Mouse (Mus musculus): Measurements from ENCODE around the gene Ccng2. TPM values are rescaled to one million over a fixed set of nuclear protein-coding genes. Genes with fewer than 3 reads are reported as not detected.
A peak's percentile ranks its signal among the peaks of the same experiment; 100 is the strongest.

The Ccng2 gene
- total RNA-seq, 2 experiments from 2014 or later, result 38.6 to 40.0 TPM

DNA sequence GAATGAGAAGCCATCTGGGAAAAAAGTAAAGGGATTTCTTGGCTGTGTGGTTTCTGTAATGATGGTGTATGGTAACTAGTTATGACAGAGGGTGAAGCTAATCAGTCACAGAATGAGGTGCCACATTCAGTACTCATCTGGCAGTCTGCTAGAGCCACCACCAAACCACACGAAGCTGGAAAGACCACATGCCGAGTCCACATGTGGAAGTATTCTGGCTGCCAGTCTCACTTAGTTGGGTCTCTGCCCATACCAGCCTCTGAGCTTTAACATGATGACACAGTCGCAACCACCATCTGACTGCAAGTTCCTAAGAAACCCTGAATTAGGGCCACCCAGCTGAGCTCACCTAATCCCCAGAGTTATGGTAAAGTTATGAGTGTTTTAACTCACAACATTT, 6.1 kb upstream of the Ccng2 start:
- no peak for DNase-seq (ENCODE audit: low spot score in 2 of 2)

DNA sequence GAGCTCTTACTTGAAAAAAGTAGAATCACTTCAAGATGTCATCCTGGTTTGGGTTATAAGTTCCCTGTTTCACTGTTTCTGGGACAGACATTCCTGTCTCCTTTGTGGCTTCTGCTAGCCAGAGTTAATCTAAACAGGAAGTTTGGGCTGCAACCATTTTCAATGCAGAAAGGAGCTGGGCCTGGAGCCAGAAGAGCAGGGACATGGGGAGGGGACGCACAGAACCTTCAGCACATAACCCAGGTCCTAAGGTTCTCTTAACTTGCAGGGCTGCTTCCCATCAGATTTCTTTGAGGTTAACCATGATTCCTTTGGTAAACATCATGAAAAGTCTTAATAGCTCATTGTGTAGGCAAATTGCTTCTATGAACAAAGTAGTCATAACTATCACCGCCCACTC, 4.3 kb upstream of the Ccng2 start:
- DNase-seq (ENCODE audit: low spot score in 2 of 2), result no peak

DNA sequence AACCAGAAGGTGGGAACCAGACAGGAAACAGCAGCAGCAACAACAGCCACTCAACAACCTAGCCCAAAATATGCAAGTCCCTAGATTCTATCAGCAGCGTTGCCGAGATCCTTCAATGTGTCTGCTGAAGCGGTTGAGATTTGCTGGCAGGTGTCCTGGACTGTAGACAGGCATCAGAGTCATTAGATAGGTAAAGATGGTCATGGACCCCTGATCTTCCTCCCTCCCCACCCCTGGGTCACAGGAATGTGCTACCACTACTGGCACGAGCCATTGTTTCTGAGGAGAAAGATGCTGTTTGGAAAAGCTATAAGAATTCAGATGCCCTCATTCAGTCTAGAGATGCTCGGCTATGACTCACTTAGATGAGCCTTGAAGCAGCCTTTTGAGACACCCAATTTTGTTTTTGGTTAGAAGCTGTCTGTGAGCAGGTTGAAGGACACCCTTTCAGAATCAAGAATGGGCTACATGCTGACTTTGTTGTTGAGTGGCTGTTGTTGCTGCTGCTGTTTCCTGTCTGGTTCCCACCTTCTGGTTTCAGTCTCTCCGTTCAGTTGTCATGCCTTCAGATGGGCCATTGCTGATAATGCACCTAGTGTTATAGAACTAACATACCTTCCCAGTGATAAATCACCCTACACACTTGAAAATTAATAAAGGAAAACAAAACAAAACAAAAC, 3.5 kb upstream of the Ccng2 start:
- no peak for DNase-seq (ENCODE audit: low spot score in 2 of 2)

DNA sequence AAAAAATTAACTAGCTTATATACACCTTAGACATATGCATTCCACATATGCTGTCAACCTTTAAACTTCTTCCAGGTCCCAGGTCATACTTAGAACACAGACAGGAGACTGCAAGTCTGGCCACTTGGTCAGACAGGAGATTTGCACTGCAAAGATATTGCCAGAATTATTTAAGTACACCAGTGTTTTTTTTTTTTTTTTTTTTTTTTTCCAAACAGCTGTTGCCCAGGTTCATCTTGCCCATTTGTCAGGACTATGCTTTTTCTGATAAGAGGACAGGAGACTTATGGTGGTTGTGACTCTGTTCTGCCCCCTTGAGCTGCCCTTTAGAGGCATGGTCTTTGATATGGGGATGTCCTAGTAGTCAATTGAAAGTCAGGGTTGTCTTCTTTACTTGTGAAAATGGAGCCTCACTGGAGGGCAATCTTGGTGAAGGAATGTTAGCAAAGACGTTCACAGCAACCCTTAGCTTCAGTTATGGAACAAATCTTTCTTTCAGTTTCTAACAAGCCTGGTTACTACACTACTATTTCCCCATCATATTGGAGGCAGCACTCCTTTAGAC, 2.8 kb upstream of the Ccng2 start:
- DNase-seq (ENCODE audit: low spot score in 2 of 2), result no peak

DNA sequence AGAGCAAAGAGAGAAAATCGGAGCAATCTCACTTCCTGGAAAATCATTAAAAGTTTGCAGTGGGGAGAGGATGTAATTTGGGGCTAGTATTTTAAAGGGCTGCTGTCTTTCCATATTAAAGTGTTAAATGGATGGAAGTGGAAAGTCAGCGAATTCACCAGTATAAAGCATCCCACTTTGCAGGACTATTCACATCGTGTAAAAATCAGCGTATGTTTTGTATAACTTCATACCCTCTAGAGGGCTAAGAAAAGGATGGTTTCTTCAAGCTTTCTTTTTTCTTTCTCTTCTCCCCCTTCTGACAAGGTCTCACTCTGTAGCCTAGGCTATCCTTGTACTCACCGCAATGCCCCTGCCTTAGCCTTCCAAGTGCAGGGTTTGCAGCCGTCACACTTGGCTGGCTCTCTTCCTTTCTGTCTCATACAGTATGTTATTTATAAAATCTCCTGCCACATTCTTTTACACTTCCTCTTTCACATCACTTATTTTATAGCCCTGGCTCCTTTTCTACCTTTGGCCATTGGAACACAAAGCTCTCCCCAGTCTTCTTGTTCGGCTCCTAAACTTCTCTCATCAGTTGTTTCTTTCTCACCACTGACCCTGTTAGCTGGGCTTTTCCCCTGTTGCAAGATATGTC, 1.8 kb upstream of the Ccng2 start:
- DNase-seq (ENCODE audit: low spot score in 2 of 2), result no peak

DNA sequence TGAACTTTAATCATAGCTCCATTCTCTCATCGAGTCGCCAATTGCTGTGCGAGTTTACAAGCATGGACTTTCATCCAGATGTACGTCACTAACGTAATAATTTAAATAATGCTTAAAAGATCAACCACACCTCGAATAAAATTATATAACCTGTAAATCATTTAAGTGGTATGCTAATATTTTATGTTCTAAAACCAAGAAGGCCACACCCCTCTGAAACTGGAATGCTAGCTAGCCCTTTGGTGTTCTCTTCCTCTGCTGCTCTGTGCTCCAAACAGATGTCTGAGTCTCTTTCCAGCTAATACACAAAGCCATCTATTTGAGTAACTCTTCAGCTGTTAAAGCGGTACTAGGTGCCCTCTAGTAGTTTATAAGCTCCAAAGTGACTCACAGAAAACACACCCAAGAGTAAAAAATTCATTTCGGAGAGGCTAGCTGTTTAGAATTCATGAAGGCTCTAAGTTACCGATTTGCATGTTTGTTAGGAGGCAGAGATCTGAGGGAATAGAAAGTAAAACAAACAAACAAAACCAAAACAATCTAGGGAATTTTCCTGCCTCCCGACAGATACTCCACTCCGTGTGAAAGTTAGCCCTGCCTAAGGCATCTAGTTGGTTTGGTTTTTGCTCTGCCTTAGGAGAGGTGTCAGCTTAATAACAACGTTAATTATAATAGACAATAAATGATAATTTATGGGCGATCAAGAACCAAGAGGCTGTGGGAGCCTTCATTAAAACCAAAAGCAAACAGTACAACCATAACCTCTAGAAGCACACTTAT, 1.1 kb upstream of the Ccng2 start:
- DNase-seq (ENCODE audit: low spot score in 2 of 2), result no peak

DNA sequence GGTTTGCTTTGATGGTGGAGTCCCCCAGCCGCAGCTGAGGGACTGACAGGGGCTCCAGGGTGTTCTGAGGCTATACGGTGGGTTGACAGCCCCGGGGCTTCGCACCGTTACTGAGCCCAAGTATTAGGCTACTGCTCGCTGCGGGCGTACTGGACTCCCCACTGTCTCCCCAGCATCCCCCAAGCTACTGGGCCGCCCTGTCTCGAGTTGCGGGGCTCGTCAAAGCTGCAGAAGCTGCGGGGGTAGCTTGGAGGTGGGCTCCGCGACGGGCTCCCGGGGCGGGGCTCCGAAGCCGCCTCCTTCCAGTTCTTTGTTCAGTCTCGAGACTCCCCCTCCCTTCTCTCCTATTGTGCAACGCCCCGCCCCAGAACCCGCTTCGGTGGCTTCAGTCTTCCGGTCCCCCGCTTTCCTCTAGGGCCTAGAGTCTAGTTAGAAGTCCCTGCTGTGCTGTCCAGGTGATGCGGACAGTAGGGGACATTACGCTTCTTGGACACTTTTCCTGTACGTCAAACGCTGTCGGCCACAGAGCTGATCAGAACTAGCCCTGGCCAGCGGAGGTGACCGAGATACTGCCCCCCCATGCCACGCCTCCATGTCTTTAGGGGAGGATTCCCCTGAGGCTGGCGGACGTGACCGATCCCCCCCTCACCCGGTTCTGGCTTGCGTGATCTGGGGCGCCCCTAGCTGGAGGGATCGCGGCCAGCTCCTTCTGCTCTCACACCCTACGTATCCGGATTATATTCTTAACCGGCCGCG, 972 bp downstream of the Ccng2 start:
- DNase-seq (ENCODE audit: low spot score in 2 of 2), result peak; percentile 70 to 73

DNA sequence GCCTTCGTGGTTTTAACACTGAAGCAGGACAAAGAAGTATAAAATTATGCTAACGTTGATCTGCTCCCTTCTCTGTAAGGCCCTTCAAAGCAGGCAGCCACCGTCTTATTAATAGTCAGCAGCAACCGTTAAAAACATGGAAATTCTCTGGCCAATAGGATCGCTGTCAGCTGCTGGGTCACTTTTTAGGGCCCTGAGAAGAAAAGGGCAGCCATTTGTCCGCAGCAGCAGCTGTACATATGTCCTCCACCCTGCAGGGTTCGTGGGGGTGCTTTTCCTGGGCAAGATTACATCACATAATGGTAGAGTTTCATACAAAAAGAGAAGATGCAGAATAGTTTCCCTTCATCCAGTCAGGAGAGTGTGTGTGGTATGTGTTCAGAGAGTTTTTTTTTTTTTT, 3.0 kb downstream of the Ccng2 start:
- DNase-seq (ENCODE audit: low spot score in 2 of 2), result no peak

DNA sequence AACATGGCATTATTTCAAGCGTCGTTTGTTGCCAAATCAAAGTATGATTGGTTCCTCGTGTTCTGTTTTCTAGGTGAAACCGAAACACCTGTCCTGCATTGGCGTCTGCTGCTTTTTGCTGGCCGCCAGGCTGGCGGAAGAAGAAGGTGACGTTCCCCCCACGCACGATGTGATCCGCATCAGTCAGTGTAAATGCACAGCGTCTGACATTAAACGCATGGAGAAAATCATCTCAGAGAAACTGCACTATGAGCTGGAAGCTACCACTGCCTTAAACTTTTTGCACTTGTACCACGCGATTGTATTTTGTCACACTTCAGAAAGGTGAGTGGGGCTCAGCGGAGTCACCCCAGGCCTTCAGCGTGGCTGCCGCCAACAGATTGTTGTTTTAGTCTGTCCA, 3.7 kb downstream of the Ccng2 start:
- no peak for DNase-seq (ENCODE audit: low spot score in 2 of 2)

DNA sequence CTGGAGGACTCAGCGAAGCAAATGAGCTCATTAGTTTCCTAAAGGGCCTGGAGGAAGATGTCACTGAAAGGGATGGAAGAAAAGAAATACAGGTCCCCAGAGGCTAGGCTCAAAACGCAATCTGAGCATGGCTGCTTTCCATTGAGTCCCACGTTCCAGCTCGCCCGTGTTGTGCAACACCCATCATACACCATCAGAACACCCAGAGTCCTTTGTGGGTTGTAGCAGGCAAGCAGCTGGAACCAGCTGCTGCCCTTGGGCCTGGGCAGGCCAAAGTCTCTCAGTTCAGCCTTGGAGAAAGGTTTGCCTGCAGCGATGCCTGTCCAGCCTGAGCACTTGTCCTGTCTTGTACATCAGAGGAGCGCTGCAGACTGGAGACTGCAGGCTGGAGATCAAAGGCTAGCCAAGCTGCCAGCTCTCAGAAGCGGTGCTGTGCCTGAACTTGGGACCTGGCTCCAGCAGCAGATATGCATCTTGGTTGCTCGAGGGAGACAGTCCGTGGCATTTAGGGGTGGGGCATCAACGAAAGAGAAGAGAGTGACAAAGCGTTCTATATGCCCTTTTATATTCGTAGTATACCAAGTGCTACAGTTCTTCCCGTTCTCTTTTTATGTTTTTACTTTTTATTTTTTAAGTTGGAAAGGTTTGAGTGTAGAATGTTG, 15.5 kb downstream of the Ccng2 start:
- DNase-seq (ENCODE audit: low spot score in 2 of 2), result no peak

DNA sequence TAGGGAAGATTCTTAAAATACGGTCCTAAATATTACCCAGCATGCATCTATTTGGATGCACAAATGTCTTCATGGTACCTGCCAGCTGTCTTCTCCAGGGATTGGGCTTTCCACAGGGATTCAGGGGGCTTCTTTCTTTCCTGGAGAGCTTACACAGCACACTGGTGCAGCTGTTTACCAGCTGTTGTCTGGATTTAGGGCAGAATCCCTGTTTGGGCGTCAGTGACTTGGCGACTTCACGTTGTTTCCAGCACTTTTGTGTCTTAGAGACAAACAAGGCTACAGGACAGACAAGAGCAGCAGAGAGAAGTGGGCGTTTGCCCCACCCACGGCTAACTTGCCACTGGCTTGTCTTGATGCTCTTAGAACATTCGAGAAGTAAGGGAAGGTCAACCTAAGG, 16.1 kb downstream of the Ccng2 start:
- DNase-seq (ENCODE audit: low spot score in 2 of 2), result no peak

DNA sequence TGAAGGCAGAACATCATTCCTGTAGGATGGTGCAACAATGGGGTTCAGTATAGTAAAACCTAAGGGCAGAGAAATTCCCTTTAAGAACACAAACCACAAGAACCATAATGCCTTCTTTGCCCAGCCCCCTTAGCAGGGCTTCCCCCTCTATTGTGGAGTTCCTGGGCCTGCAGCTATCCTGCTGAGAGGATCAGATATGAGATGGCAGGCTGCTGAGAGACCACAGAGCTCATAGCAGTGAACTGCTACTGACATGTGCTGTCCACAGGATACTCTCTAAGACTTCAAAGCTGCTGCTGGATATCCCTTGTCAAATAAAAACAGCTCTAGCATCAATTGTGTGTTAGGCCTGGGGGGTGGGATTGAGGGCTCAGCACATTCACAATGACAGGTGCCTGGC, 21.5 kb downstream of the Ccng2 start:
- DNase-seq (ENCODE audit: low spot score in 2 of 2), result no peak

DNA sequence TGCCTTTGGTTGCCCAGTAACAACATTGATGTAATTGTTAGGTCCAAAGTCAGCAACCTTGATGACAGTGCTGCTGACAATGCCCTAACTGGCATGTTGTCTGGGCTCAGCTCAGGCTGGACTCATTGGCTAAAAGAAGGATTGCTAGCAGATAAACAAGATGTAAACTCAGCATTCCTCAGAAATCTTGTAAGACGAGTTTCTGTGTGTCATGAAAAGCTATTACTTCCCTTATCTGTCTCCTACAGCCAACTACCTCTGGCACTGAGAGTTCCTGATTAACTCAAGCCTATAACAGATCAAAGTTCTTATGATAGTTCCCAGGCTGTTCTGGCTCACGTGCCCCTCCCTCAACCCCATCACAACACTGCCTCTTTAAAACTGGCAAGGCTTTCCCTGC, 23.2 kb downstream of the Ccng2 start:
- no peak for DNase-seq (ENCODE audit: low spot score in 2 of 2)

DNA sequence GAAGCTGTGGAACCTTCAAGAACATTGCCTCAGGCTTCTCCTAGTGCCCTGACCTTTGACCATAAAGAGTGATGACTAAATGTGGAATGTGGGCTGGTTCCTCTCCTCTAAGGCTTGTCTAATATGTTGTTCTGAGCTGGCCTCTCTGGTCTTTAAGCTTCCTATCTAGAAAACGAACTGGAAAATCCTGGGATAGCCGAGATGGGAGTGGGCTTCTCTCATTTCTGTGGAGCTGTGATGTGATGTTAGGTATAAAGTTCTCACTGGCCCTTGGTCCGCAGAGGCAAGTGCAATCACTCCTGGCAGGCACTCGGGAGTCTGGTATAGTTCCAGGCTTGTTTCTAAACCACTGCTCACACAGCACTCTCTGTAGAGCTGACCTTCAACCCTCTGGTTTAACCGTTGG, 29.3 kb downstream of the Ccng2 start:
- DNase-seq (ENCODE audit: low spot score in 2 of 2), result no peak

DNA sequence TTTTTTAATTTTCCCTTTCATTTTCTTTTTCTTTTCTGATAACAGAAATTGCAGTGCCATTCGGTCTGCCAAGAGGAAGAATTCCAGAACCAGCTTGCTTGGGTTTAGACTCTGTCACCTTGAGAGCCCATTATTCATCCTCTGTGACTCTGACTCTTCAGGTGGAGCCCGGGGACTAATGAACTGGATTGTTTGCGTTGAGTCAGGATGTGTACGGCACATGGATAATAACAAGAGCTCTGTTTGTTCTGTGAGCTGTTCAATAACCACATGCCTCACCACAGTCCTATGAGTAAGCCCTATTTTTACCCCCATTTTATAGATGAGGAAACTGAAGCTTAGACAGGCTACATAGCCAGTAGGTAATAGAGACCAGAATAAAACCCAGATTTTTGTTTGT, 29.7 kb downstream of the Ccng2 start:
- no peak for DNase-seq (ENCODE audit: low spot score in 2 of 2)

DNA sequence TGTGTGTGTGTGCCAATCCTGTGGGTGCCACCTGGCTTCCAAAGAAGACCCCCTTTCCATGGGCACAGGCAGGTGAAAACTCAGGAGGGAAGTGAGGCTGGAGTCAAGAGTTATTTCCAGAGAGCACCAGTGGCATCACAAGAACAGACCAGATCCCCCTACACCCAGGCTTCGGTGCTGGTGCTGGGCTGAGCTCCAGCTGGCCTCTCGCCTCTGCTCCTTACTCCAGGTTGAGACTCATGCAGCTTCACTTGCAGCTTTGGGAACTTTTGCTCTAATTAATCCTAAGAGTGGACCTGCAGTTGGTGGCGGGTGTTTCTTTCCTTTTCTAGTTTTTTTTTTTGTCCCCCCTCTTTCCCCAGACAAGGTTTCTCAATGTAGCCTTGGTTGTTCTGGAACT, 30.3 kb downstream of the Ccng2 start:
- DNase-seq (ENCODE audit: low spot score in 2 of 2), result no peak

DNA sequence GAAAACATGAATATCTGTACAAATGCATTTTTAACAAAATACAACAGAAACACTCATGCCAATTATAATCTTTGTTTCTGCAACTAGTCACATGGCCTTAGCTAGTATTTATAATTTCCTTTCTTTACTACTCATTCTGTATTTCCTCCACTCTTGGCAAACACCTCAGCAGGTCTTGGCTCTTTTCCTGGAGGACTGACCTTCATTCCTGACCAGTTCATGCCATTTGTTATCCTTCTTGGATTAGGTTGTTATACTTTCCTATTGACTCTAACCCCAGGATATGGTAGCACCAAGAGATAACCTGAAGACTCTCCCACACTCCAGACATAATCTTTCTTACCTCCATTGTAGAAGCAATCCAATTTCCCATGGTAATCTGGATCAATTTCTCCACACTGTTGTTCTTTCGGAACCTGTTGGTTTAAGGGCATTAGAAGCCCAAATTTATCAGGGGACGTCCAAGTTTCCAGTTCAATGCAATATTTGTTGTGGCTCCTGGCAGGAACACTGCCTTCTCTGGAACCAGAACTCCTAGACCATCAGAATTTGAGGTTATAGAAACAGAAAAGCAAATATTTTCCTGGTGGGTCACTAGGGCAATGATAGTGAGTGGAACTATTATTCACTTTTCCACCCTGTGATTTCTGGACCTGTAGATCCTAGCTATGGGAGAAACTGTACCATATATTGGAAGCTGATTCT, 38.2 kb downstream of the Ccng2 start:
- no peak for DNase-seq (ENCODE audit: low spot score in 2 of 2)

DNA sequence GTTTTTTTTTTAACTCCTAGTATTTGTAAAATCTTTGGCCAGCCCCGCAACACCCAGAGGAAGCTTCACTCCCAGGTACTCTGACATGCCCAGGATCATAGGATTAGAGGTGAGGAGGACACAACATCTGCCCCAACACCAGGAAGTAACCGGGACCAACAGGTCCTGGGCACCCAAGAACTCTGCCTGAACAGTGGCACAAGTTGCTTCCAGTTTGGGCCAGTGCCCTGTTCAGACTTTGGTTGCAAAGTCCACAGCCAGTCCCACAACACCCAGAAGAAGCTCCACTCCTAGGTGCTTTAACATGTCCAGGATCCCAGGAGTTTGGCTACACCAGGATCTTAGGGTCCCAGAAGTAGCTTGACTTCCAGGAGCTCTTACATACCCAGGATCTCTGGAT, 41.9 kb downstream of the Ccng2 start:
- DNase-seq (ENCODE audit: low spot score in 2 of 2), result no peak

DNA sequence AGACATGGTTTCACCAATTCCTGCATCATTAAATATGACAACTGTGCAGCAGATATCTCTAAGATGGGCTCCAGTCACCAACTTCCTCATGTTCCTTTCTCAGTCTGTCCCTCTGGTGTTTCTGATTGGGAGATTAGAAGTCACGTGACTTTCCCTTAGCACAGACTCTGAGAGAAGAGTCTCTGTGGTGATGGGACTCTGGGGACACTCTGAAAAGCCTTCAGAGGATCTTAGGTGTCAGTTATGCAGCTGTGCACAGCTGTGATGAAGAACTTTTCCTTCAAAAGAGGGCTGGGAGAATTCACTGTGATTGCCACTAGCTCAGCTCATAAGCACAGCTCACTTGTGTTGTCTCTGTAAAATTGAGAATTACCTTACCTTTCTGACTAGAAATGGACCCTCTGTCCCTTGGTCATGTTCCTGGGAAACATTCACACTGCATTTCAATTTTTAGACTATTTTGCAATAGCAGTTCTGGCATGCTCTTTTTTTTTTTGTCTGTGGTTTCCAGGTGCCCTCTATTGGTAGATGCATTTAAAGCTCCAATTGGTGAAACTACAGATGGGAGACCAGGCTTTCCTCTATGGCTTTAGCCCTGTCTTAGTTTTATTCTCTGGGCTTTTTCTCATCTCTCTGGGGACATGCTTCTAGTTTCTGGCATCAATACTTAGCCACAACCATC, 56.4 kb downstream of the Ccng2 start:
- DNase-seq (ENCODE audit: low spot score in 2 of 2), result no peak

All from adrenal gland, adult 18-20 months (tissue).